Comparison of ENCODE assay signal across 16 mouse cellular contexts in genomic region chr7:142020827-142021226, GRCm38 (mm10). TPM values are rescaled to one million over a fixed set of nuclear protein-coding genes. Genes with fewer than 3 reads are reported as not detected.
A peak's percentile ranks its signal among the peaks of the same experiment; 100 is the strongest.
DNase-seq lines count a peak whose midpoint lies in the region; ATAC-seq lines count a peak whose summit lies in the region.
"Had no signal": no experiment of that assay in that cellular context is flagged by ENCODE, and none has a peak within 500 bp of the region (broad histone marks: within the 10 kb centered on the region; RNA-seq: fewer than 3 reads in every experiment).

No protein-coding gene starts in this region.

- 0 out of 2 replicates have a peak, but pooled peaks cover 5% of the 10 kb centered on the region for H3K36me3 ChIP-seq in kidney, embryonic 15.5 days
- no peaks in the 10 kb centered on the region for H3K36me3 ChIP-seq in stomach, embryonic 14.5 days (ENCODE audit: control insufficient read depth, insufficient read depth, low read length)

- no peaks in the 10 kb centered on the region for H3K9me3 ChIP-seq in kidney, embryonic 15.5 days (replicated peaks)
- no peaks in the 10 kb centered on the region for H3K9me3 ChIP-seq in stomach, embryonic 14.5 days (ENCODE audit: control insufficient read depth, low read depth, low read length)
- H3K9me3 ChIP-seq: liver, embryonic 13.5 days had no signal

- no peaks in the 10 kb centered on the region for H3K27me3 ChIP-seq in kidney, embryonic 15.5 days
- H3K27me3 ChIP-seq in stomach, embryonic 14.5 days (ENCODE audit: control insufficient read depth, insufficient read depth, low read length): no peaks in the 10 kb centered on the region
- H3K27me3 ChIP-seq: liver, embryonic 13.5 days; Patski had no signal

- no peak overlapping the region for H3K4me3 ChIP-seq in kidney, embryonic 15.5 days (replicated peaks)
- H3K4me3 ChIP-seq in stomach, embryonic 14.5 days (ENCODE audit: low read depth, low read length): no peak overlapping the region
- H3K4me3 ChIP-seq: liver, embryonic 13.5 days had no signal

- H3K27ac ChIP-seq in kidney, embryonic 15.5 days: no peak overlapping the region
- peak overlapping the region; percentile 22; the same call in 1 of the 2 replicates for H3K27ac ChIP-seq in stomach, embryonic 14.5 days (ENCODE audit: low read length)
- H3K27ac ChIP-seq: liver, embryonic 13.5 days had no signal

- H3K9ac ChIP-seq in kidney, embryonic 15.5 days: no peak overlapping the region
- H3K9ac ChIP-seq in stomach, embryonic 14.5 days (replicated peaks; ENCODE audit: low read depth, low read length): no peak overlapping the region
- H3K9ac ChIP-seq: forebrain, postnatal 0 days had no signal

- H3K4me2 ChIP-seq in kidney, embryonic 15.5 days: no peak overlapping the region
- H3K4me2 ChIP-seq in stomach, embryonic 14.5 days (replicated peaks; ENCODE audit: low read depth, low read length): no peak overlapping the region
- H3K4me2 ChIP-seq: liver, embryonic 13.5 days had no signal

- 52% methylated on average over 3 of the region's 3 CpGs for WGBS in kidney, embryonic 15.5 days
- WGBS in stomach, embryonic 14.5 days: 34% methylated on average over 3 of the region's 3 CpGs

- H3K4me1 ChIP-seq in kidney, embryonic 15.5 days: peaks cover 28% of the 10 kb centered on the region
- H3K4me1 ChIP-seq in stomach, embryonic 14.5 days (ENCODE audit: control insufficient read depth, insufficient read depth, low read length): peaks cover 11% of the 10 kb centered on the region

- peak; percentile 94 for DNase-seq in heart, adult 11 months
- no peak for DNase-seq in heart, postnatal 4 days
- DNase-seq in kidney, adult 8-10 months: peak; percentile 22 to 35
- peak; percentile 15 for DNase-seq in right cerebral cortex, postnatal 10 days (ENCODE audit: low spot score in 2 of 2)
- DNase-seq in right cerebral cortex, adult 18-20 months: no peak
- no peak for DNase-seq in cerebellum, adult 9-11 months
- DNase-seq: cerebellum, adult 2 months; embryo, embryonic 11 days; forebrain, postnatal 0 days; gastrocnemius, postnatal 36 days; left cerebral cortex, postnatal 4 days; liver, embryonic 13.5 days; right cerebral cortex, postnatal 25 days had no signal

- no peak for ATAC-seq in kidney, embryonic 15.5 days (replicated peaks; ENCODE audit: low FRiP score)
- no peak for ATAC-seq in stomach, embryonic 14.5 days (ENCODE audit: insufficient number of reproducible peaks, insufficient read depth, low FRiP score, low read depth)
- ATAC-seq: forebrain, postnatal 0 days; Patski had no signal

RNA-seq across cellular contexts. Expression of gene Mob2, which starts 40.0 kb away (rescaled TPM):
- total RNA-seq in heart, postnatal 4 days (2021): 10 to 100 TPM; 33.4 to 33.6 TPM
- 62.3 and 66.9 TPM in 2 replicates for polyA plus RNA-seq in kidney, embryonic 15.5 days (2015; fragmentation: Nextera tagmentation; extraction: Ambion mirVana)
- polyA plus RNA-seq in stomach, embryonic 14.5 days (2014; fragmentation: Nextera tagmentation; extraction: Ambion mirVana): 66.8 and 68.2 TPM in 2 replicates

Comparison
In these comparisons a context has a peak if more than half of its experiments do, and no peak if none do; other contexts are left out.
1. DNase-seq: peak in heart, adult 11 months (single experiment), kidney, adult 8-10 months (2 of 2) and right cerebral cortex, postnatal 10 days (2 of 2); none in heart, postnatal 4 days (single experiment), right cerebral cortex, adult 18-20 months (single experiment) and cerebellum, adult 9-11 months (single experiment).